Mouse (Mus musculus): ENCODE measurements at regions not wholly inside any gene's neighbourhood (a gene's known extent, or its start where the extent isn't known, plus 50 kb on each side); places are given as distances from the start of the nearest gene placed in this dataset.

DNA sequence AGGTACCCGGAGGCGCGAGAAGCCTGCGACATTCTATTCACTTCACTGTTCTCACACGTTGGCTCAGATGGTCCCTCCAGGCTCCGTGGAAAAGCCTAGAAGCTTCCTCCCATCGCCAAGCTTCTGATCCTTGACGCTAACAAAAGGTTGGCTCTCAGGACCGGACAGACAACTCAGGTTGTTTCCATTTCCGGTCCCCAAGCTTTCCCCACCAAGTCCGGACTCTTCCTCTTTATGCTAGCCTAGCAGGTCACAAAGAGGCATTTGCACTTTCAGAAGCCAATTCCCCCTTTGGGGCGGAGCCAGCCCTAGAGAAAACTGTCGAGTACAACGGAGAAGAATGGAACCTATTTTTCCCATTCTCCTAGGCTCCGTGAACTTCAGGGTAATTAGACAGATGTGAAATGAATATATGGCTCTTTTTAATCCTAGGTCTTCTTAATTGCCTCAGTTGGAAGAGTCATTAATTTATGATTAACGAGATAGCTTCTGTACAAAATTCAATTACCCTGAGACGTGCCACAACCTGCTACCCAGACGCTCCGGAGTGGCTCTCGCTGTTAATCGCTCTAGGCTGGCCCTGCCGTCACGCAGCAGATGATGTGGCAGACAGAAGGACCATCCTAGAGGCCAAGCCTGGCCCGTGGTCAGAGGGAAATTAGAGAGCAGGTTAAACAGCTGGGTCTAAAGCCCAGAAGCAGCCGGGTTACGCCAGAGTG is 207.6 kb downstream of the Xxylt1 start:
- DNase-seq = no peak

GRCm38 (mm10) chr16:30875235-30875829 is 205.9 kb downstream of the Xxylt1 start:
- DNase-seq = no peak

GRCm38 (mm10) chr16:30878821-30879220 is 202.4 kb downstream of the Xxylt1 start:
- no peak for DNase-seq

- no peak for DNase-seq
Measured at GRCm38 (mm10) chr16:30879878-30880277, 201.4 kb downstream of the Xxylt1 start.

DNA sequence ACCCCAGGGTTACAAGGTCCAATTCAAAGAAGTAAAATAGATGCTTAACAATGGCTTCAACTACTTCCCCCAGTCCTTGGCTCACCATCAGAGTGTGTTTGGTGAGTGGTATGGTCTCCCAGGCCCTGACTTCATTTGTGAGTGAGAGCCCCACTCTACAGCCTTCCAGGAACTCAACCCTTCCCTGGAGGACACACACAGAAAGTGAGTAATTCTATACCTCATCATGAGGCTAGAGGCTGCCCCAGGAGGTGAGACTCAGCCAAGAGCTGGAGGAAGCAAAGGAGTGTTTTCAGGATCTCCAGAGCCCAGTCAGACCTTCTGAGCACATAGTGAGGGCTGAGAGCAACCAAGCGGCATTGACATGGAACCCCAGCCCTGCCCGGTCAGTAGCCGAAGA is 200.6 kb downstream of the Xxylt1 start:
- DNase-seq = no peak

DNA sequence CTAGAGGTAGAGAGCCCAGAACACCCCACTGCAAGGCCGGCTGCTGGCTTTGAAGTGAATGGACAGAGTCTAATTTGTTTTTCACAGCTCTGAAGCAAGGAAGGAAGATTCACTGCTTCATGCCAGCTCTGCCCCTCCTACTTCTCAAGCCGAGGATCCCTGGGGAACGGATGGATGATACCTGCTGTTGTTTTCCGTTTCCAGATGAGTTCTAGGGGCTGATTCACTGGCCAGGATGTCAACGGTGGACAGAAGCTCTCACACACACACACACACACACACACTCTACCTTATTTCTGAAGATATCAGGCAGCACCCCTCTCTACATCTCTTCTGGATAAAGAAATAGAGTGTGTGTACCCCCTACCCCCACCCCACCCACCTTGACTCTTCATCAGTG is 200.0 kb downstream of the Xxylt1 start:
- DNase-seq = no peak

- no peak for DNase-seq
Measured at GRCm38 (mm10) chr16:30883490-30884188, 197.6 kb downstream of the Xxylt1 start.

GRCm38 (mm10) chr16:30884189-30884551 is 197.1 kb downstream of the Xxylt1 start:
- DNase-seq = no peak

GRCm38 (mm10) chr16:30886982-30887381 is 194.2 kb downstream of the Xxylt1 start:
- no peak for DNase-seq

GRCm38 (mm10) chr16:30887536-30887935 is 193.7 kb downstream of the Xxylt1 start:
- no peak for DNase-seq

DNA sequence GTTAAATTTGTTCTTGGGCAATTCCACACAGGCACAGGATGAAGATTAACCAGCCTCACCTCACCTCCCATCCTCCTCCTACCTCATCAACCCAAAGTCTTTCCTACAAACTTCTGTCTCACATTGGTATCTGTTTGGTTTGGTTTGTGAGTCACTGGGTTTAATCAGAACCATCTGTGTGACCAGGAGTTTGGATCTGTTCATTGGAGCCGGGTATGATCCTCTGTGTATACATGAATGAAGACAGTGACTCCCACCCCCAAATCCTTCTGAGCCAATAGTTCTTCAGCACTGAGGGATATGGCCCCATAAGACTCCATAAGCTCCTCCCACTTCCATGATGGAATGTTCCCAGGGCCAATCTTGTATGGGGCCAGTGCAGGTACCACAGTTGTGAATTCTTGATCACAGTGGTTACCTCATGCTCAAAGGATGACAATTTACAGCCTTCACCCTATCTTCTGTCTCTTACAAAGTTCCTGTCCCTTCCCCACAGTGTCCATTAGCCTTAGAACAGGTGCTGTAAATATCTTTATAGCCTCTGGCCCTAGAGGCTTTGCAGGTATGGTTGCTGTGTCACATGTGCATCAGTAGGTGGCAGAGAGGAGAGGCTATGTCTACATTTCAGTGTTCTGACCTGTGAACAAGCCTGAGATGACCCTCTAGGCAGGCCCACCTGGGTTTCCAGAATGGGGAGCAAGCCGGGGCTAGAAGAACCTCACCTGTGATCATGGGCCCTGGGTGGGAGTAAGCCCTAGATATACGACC is 192.5 kb downstream of the Xxylt1 start:
- DNase-seq = no peak

DNA sequence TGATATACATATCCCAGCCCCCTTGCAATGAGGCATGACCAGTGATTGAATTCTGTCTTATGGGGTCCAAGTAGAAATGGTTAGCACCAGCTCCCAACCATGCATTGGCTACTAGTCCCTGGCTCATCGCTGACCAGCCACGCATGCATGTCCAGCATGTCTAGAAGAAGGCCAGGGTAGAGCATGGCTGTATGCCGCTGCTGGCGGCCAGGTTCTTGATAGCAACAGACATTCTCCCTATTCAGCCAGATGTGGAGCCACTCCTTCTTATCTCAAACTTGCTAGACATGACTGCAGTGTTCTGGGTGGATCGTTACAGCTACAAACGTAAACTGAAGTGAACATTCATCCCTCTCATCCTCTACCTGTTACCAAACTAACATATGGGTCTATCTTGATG is 188.6 kb downstream of the Xxylt1 start:
- no peak for DNase-seq

- DNase-seq = no peak
Measured at GRCm38 (mm10) chr16:30894086-30894485, 187.1 kb downstream of the Xxylt1 start.

DNA sequence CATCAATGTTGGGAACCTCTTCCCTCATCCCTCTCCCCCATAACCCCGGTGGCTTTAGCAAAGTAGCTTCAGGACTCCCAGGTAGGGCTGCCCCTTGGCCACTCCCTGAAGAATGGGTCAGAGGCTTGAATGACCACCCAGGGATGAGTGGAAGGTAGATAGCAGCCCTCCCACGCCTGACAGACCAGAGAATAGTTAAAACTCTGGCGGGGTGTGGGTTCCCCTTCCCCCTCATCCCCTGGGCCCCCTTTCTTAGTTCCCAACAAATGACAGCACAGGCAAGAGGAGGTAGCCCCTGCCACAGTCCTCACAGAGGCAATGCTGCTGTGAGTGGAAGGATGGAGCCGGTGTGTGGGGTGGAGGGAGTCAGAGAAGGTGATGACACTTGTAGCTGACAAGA is 186.2 kb downstream of the Xxylt1 start:
- no peak for DNase-seq

DNA sequence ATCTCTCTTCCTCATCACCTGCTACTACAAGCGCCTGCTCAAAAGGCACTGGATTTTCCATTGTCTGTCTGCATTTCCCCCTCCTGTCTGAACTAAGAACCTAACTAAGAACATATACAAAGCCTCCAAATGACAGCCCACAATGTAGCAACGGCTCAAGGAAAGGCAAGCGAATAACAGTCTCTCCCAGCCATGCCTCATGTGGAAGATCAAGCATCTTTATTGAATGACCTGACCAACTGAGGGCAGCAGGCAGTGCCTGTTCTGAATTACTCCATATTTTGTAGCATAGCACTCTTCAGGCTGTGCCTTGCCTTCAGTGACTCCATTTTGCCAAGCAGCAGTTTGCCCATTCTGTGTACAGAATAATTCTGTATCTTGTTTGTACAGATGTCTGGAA is 183.9 kb downstream of the Xxylt1 start:
- no peak for DNase-seq

DNA sequence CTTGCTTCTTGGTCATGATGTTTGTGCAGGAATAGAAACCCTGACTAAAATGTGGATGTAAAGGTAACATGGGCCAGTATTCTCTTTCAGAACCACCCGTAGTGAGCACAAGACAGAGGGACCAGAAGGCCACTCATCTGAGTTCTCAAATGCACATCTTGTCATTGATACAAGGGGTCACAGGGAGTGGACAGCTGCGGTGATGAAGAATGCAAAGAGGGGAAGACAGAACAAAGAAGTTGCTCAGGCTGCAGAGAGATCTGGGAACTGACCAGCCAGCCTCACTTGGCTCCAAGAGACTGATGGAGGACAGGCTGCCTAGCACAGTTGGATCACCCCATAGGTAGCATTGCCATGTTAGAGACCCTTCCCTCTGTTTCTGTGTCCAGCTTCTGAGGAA is 181.1 kb downstream of the Xxylt1 start:
- DNase-seq = no peak

- DNase-seq = no peak
Measured at GRCm38 (mm10) chr16:30901309-30901708, 179.9 kb downstream of the Xxylt1 start.

All from adrenal gland, postnatal 10 days (tissue).